Mouse (Mus musculus): ENCODE results near the gene Ets1.

DNA sequence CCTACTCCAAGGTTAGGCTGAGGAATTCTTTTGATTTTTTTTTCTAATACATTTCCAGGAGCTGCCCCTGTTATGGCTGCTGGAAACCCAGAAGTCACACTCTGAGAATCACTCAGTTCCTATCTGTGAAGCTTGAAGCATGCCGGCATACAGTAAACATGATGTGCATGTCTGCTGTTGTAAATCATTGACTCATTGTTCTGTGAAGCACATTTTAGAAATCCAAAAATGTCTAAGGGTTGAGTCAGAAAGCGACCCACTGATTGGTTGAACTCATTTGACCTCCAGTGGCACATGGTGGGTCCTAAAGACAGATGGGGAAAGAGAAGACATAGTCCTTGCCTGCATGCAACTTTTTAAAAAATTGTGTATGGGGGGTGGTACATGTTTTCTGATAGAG lies 33.4 kb downstream of the Ets1 start:
- TF ChIP-seq CTCF (IDR thresholded peaks at IDR 0.05; ENCODE audit: extremely low read depth, insufficient read depth, low read length): no peak
- no peak for TF ChIP-seq POLR2A (IDR thresholded peaks at IDR 0.05; ENCODE audit: extremely low read depth, insufficient read depth, low read length)

All from cortical plate, adult 2 months (tissue).